Mouse (Mus musculus) forebrain, embryonic 16.5 days (tissue): ENCODE results near the gene 5730480H06Rik. TPM values are rescaled to one million over a fixed set of nuclear protein-coding genes. Genes with fewer than 3 reads are reported as not detected.

Experiments
- ATAC-seq: fragments of 200-750 bp; cut with Nextera tagmentation; 2 replicates; pipeline ENCODE4 v1.8.0; 2017; ENCODE audit warnings: mild to moderate bottlenecking, moderate library complexity
- H3K27ac ChIP-seq: fragments of 300-500 bp; sonication (generic); 2 replicates; pipeline ENCODE4 v1.5.1; 2014; ENCODE audit warnings: low read length, control low read depth
- H3K27me3 ChIP-seq: fragments of 300-500 bp; sonication (generic); replicated peaks from 2 replicates; pipeline ENCODE4 v1.6.1; 2014; ENCODE audit warnings: low read length; ENCODE audit not compliant: control insufficient read depth, insufficient read depth
- H3K36me3 ChIP-seq: fragments of 300-500 bp; sonication (generic); 2 replicates; pipeline ENCODE4 v1.6.1; 2014; ENCODE audit not compliant: control insufficient read depth, insufficient read depth
- H3K4me1 ChIP-seq: fragments of 300-500 bp; sonication (generic); replicated peaks from 2 replicates; pipeline ENCODE4 v1.6.1; 2014; ENCODE audit warnings: low read length; ENCODE audit not compliant: control insufficient read depth, insufficient read depth
- H3K4me2 ChIP-seq: fragments of 300-500 bp; sonication (generic); 2 replicates; pipeline ENCODE4 v1.6.1; 2014; ENCODE audit warnings: mild to moderate bottlenecking, low read length, control low read depth
- H3K4me3 ChIP-seq: fragments of 300-500 bp; sonication (generic); replicated peaks from 2 replicates; pipeline ENCODE4 v1.5.1; 2014; ENCODE audit warnings: mild to moderate bottlenecking, low read length, control low read depth
- H3K9ac ChIP-seq: fragments of 300-500 bp; sonication (generic); replicated peaks from 2 replicates; pipeline ENCODE4 v1.6.1; 2014; ENCODE audit warnings: low read depth, low read length, control low read depth
- H3K9me3 ChIP-seq: fragments of 300-500 bp; sonication (generic); 2 replicates; pipeline ENCODE4 v1.6.1; 2016; ENCODE audit warnings: low read length; ENCODE audit not compliant: control insufficient read depth
- WGBS: fragments of 180-500 bp; shearing (Covaris S2); extraction: QIAGEN DNeasy Blood & Tissue Kit; methylation state at CpG from one replicate; pipeline ENCODE4 v1.1.7; 2014; 5-methylcytosine and 5-hydroxymethylcytosine counted together
- polyA plus RNA-seq: library from polyadenylated mRNA; unstranded; fragments of >200 nt; fragmentation: Nextera tagmentation; extraction: Ambion mirVana; gene quantifications from 2 replicates; pipeline ENCODE4 v1.2.1, GENCODE M21; 2015

5730480H06Rik gene
- 15.7 and 20.3 TPM in 2 replicates for polyA plus RNA-seq

DNA sequence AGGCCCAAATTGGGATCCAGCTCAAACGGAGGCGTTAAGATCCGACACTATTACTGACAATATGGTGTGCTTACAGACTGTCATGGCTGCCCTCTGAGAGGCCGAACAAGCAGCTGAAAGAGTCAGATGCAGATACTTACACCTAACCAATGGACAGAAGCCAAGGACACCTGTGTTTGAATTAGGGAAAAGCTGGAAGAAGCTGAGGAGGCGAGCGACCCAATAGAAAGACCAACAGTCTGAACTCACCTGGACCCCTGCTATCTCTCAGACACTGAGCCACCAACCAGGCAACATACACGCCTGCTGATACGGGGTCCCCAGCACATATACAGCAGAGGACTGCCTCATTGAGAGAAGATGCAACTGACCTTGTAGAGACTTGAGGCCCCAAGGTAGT is at the start of gene 5730480H06Rik:
5730480H06Rik (plus strand) TSS at position 301 of the 400 bp plus-strand sequence.
- ATAC-seq = no peak
- H3K4me2 ChIP-seq = no peak within 1 kb of the TSS
- H3K27ac ChIP-seq = no peak within 1 kb of the TSS
- no peaks in the 10 kb centered on the region for H3K27me3 ChIP-seq
- no peak within 1 kb of the TSS for H3K4me3 ChIP-seq
- 93% methylated on average over 8 of the region's 8 CpGs for WGBS
- no peak within 1 kb of the TSS for H3K9ac ChIP-seq
- H3K4me1 ChIP-seq = no peaks in the 10 kb centered on the region
- H3K9me3 ChIP-seq = no peaks in the 10 kb centered on the region
- H3K36me3 ChIP-seq = no peaks in the 10 kb centered on the region

DNA sequence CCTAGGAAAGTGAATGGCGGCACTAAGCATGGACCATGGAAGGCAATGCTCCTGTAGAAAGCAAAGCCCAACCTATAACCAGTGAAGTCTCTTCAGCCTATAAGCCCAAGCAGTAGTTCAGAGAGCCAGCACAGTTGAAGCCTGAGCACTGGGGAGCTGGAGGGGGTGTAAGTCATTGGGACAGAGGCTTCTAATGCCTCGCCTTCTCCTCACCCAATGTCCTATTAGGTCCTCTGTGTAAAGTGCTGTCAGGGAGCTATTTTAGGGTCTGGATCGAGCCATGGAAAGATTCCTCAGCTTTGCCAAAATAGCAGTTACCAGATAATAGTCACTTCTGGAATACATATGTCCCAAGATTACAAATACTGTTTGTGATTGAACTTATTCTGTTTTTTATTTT is 26.6 kb upstream of the 5730480H06Rik start:
- WGBS = 93% methylated on average over 3 of the region's 3 CpGs
- Histone ChIP-seq H3K4me1 (no peaks in the 10 kb centered on the region), H3K36me3 (no peaks in the 10 kb centered on the region), H3K4me2 (no peak overlapping the region), H3K27ac (no peak overlapping the region), H3K27me3 (no peaks in the 10 kb centered on the region), H3K4me3 (no peak overlapping the region), H3K9ac (no peak overlapping the region), H3K9me3 (no peaks in the 10 kb centered on the region)
- ATAC-seq = no peak

DNA sequence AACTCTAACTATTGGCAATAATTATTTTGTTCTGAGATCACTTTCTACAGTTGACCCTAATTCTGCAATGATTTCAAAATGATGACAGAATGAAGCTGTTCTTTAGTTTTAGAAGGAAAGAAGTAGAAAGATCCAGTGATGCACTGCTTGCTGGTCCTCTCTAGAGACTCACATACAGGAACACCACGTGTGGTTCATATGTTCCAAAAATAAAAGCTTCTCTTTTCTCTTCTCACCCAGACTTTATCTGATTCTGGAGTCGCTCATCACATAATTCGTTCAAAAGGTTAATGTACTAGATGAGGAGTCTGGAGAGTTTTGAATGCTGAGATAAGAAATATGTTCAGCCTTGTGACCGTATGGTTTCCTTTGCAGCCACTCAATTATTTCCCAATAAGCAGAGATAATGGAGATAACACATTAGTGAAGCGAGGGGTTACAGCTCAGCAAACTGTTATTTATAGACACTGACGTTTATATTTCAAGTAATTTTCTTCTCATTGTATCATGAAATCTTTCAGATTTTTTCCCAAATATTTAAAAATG is 12.6 kb upstream of the 5730480H06Rik start:
- no peaks in the 10 kb centered on the region for H3K4me1 ChIP-seq
- 86% methylated on average over 6 of the region's 6 CpGs for WGBS
- no peak overlapping the region for H3K9ac ChIP-seq
- no peaks in the 10 kb centered on the region for H3K36me3 ChIP-seq
- ATAC-seq = no peak
- H3K4me2 ChIP-seq = no peak overlapping the region
- no peaks in the 10 kb centered on the region for H3K9me3 ChIP-seq
- H3K27ac ChIP-seq = no peak overlapping the region
- no peaks in the 10 kb centered on the region for H3K27me3 ChIP-seq
- no peak overlapping the region for H3K4me3 ChIP-seq

DNA sequence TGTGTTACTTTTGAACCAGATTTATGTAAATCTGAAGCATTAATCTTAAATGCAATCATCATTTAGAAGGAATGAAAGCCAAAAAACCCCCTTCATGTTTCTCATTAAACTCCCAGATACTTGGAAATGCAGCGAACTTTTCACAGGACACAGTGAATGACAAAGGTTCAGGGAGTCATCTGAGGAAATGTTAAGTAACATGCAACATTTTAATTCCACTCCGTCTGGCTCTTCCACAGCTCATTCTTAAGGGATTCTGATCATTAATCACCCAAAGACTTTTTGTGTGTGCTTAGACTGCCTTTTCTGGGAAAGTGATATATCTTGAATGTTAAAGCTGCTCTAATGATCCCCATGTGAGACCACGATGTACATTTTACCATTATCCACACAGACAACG is 7.2 kb upstream of the 5730480H06Rik start:
- Histone ChIP-seq H3K4me3 (no peak overlapping the region), H3K9me3 (no peaks in the 10 kb centered on the region), H3K9ac (no peak overlapping the region), H3K4me2 (no peak overlapping the region), H3K36me3 (no peaks in the 10 kb centered on the region), H3K27ac (no peak overlapping the region), H3K27me3 (no peaks in the 10 kb centered on the region), H3K4me1 (no peaks in the 10 kb centered on the region)
- 74% methylated on average over 4 of the region's 4 CpGs for WGBS
- ATAC-seq = no peak

DNA sequence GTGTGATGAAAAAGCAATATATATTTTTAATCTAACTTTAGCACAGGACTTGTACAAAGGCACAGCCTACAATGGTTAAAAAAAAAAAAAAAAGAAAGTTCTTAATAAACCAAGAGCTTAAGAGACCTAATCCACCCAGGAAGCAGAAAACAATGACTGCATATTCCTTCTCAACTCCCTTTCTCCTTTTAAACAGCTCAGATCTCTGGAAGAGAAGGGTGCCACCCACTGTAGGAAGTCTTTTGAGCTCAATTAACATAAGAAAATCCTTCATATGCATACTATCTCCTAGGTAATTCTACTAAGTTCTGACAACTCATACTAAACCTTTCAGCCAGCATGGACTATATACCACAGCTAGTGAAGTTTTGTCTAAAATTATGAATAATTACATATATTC is 1.5 kb upstream of the 5730480H06Rik start:
- no peaks in the 10 kb centered on the region for H3K4me1 ChIP-seq
- no peak for ATAC-seq
- H3K9ac ChIP-seq = no peak overlapping the region
- H3K27me3 ChIP-seq = no peaks in the 10 kb centered on the region
- H3K9me3 ChIP-seq = no peaks in the 10 kb centered on the region
- no peak overlapping the region for H3K4me2 ChIP-seq
- no peak overlapping the region for H3K27ac ChIP-seq
- H3K4me3 ChIP-seq = no peak overlapping the region
- H3K36me3 ChIP-seq = no peaks in the 10 kb centered on the region

DNA sequence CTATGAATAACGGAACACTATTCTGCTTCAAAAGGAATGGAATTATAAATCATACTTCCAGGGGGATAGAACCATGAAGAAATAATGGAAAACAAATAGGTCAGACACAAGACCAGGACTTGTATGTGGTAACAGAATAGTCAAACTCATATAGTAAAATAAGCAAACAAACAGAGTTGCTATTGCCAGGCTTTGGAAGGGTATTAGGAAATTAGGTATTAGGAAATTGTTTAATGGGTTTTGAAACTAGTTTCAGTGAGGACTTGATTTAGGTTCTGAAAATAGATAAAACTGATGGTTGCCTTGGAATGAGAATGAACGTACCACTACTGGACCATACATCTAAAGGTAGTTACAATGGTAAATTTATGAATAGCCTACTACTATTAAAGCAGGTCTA is 2.0 kb downstream of the 5730480H06Rik start:
- WGBS = 99% methylated on average over 2 of the region's 2 CpGs
- ATAC-seq = no peak

DNA sequence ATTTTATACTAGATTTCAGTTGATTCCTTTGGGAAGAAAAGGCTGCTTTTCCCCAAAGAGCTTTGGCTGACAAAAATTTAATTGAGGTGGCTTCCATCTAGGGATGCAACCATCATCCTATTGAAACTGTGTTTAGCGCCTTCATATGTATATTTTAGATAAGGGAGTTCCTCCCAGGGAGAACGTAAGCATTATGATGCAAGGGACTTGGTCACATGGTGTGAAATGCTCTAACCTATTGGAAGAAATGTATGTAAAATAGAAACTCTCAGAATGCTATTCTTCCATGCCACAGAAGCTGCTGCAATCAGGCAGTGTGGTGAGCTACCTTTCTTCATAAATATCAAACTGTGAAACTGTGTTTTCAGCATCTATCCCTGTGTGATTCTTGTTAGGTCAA is 3.1 kb downstream of the 5730480H06Rik start:
- no peaks in the 10 kb centered on the region for H3K4me1 ChIP-seq
- H3K4me2 ChIP-seq = no peak overlapping the region
- H3K4me3 ChIP-seq = no peak overlapping the region
- 94% methylated on average over 2 of the region's 2 CpGs for WGBS
- no peaks in the 10 kb centered on the region for H3K9me3 ChIP-seq
- no peak overlapping the region for H3K9ac ChIP-seq
- no peaks in the 10 kb centered on the region for H3K36me3 ChIP-seq
- H3K27ac ChIP-seq = no peak overlapping the region
- H3K27me3 ChIP-seq = no peaks in the 10 kb centered on the region
- no peak for ATAC-seq

More for the DNA sequence above, 2.0 kb downstream of the 5730480H06Rik start:
- Histone ChIP-seq H3K27ac (no peak overlapping the region), H3K4me2 (no peak overlapping the region), H3K36me3 (no peaks in the 10 kb centered on the region), H3K4me3 (no peak overlapping the region), H3K9me3 (no peaks in the 10 kb centered on the region), H3K4me1 (no peaks in the 10 kb centered on the region), H3K27me3 (no peaks in the 10 kb centered on the region), H3K9ac (no peak overlapping the region)

DNA sequence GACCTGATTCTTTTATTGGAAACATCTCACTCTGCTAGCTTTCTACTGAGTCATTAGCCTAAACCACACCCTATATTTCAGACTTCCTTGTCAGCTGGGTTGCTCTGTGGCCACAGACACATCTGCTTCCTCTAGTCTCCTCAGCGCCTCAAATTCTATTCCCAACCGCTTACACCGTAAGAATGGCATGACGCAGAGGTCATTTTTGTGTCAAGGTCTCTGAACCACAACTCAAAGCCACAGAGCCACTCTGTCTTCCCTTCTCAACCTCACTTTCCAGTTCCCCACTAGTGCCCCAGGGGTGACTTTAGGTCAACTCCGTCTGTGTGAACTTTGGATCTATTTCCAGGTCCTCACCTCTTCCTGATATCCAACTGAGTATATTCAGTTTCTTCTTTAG is 3.7 kb downstream of the 5730480H06Rik start:
- no peak for ATAC-seq
- H3K27me3 ChIP-seq = no peaks in the 10 kb centered on the region
- no peaks in the 10 kb centered on the region for H3K4me1 ChIP-seq
- WGBS = 90% methylated on average over 5 of the region's 5 CpGs
- no peak overlapping the region for H3K4me2 ChIP-seq
- no peak overlapping the region for H3K9ac ChIP-seq
- no peaks in the 10 kb centered on the region for H3K9me3 ChIP-seq
- no peak overlapping the region for H3K4me3 ChIP-seq
- no peaks in the 10 kb centered on the region for H3K36me3 ChIP-seq
- no peak overlapping the region for H3K27ac ChIP-seq

DNA sequence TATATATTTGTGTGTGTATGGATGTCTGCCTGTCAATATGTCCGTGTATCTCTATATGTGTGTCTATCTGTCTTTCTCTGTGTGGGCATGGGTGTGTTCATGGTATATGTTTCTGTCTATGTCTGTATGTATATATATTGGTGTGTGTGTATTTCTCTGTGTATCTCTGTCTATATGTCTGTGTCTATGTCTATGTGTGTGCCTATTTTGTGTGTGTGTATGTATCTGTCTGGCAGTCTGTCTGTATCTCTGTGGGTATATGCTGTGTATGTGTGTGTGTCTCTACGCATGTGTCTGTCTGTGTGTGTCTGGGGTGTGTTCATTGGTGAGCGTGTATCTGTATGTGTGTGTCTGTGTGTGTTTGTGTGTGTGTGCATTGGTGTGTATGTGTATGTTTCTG is 5.7 kb downstream of the 5730480H06Rik start:
- Histone ChIP-seq H3K27ac (no peak overlapping the region), H3K4me1 (no peaks in the 10 kb centered on the region), H3K4me2 (no peak overlapping the region), H3K36me3 (no peaks in the 10 kb centered on the region), H3K4me3 (no peak overlapping the region), H3K27me3 (no peaks in the 10 kb centered on the region), H3K9me3 (no peaks in the 10 kb centered on the region), H3K9ac (no peak overlapping the region)
- no peak for ATAC-seq
- 93% methylated on average over 3 of the region's 3 CpGs for WGBS

DNA sequence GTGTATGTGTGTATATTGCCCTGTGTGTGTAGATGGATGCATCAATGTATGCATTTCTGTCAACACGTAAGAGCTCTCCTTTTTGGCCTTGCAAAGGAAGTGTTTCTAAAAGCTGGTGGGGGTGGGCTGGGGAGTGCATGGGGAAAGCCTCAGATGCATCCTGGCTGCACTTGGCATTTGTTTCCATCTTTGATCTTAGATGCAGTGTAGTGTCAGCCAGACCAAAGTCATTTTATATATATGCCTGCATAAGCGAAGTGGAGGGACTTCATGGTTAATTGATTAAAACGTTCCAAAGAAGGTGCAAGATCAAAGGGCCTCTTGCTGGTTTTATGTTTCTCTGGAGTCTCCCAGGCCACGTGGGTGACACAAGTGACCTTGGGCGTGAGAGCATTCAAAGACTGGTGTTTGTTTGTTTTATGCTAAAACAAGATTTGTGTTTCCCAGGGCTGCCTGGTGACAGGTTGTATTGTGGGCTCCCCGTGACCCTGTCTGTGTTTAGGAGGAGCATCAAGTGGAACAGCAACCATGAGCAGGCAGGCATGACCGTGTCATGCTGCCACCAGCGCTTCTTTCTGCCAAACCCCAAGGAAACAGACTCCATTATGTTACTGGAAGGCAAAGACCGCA is 6.2 kb downstream of the 5730480H06Rik start:
- Histone ChIP-seq H3K4me3 (no peak overlapping the region), H3K27me3 (no peaks in the 10 kb centered on the region), H3K4me1 (no peaks in the 10 kb centered on the region), H3K27ac (no peak overlapping the region), H3K9me3 (no peaks in the 10 kb centered on the region), H3K36me3 (no peaks in the 10 kb centered on the region), H3K9ac (no peak overlapping the region), H3K4me2 (no peak overlapping the region)
- no peak for ATAC-seq
- 46% methylated on average over 9 of the region's 9 CpGs for WGBS
